Mouse (Mus musculus): ENCODE results near the gene Sf3b5. TPM values are rescaled to one million over a fixed set of nuclear protein-coding genes. Genes with fewer than 3 reads are reported as not detected.

The Sf3b5 gene
- polyA plus RNA-seq, 1 experiment from 2014 or later: 38.4 TPM

DNA sequence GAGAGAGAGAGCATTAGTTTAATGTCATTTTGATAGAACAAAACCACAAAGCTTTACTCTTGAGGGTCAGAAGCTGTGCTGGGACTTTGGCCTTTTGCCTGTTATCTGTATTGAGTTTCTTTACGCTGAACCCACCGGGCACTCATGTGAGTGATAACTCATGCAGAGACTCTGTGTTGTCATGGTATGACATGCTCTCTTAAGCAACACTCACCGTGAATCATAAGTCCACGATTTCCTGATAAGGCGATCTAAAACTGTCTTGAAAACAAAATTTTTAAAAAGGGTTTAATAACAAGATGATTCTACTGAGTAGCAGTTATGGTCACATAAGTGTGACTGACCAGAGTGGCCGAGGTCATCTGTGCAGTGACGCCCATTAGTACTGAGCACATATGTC lies 28.6 kb upstream of the Sf3b5 start:
- WGBS: 85% methylated on average over 7 of the region's 7 CpGs
- Histone ChIP-seq H3K9me3 (no peaks in the 10 kb centered on the region), H3K4me2 (no peak overlapping the region), H3K27me3 (no peaks in the 10 kb centered on the region), H3K27ac (no peak overlapping the region), H3K36me3 (no peaks in the 10 kb centered on the region), H3K4me3 (no peak overlapping the region), H3K4me1 (no peaks in the 10 kb centered on the region), H3K9ac (no peak overlapping the region)
- no peak for ATAC-seq (ENCODE audit: insufficient number of reproducible peaks, insufficient read depth, low FRiP score, low TSS enrichment, low read depth)

DNA sequence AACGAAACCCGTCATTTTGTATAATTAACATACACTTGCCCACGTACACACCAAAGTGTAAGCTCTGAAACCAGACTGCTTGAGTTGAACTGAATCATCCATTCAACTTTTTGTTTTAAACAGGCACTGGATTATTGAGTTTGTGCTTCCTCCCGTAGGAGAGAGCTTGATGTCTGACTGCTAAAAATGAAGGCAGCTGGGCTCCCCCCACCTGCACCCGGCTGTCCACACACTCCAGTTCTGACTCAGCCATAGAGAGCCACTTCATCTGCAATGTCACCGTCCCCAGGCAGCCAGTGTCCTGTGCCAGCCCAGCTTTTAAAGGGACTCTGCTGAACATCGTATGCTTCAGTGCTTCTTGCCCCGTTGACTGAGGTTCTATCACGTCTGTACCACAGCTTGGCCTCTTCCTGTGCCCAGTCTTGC lies 27.3 kb upstream of the Sf3b5 start:
- no peaks in the 10 kb centered on the region for H3K9me3 ChIP-seq
- no peaks in the 10 kb centered on the region for H3K27me3 ChIP-seq
- no peaks in the 10 kb centered on the region for H3K36me3 ChIP-seq
- no peak overlapping the region for H3K27ac ChIP-seq
- no peak overlapping the region for H3K4me3 ChIP-seq
- H3K4me2 ChIP-seq: no peak overlapping the region
- H3K4me1 ChIP-seq: no peaks in the 10 kb centered on the region
- no peak overlapping the region for H3K9ac ChIP-seq
- ATAC-seq (ENCODE audit: insufficient number of reproducible peaks, insufficient read depth, low FRiP score, low TSS enrichment, low read depth): no peak
- 80% methylated on average over 9 of the region's 9 CpGs for WGBS

DNA sequence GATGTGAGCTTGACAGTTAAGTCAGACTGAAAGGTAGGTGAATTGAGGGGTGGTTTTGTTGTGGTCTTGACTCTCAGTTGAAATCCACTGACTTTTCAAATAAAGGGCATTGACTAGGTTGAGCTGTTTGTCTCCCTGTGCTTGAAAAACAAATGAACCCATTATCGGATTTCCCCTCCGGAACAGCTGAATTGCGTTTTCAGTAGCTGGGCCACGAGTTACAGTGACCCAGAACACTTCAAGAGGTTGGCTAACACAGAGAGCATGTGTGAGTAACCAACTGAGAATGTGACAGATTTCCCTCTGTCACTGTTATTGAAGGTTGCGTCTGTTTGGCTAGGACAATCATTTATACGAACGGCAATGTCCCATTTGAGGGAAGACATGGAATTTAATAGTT lies 24.1 kb upstream of the Sf3b5 start:
- ATAC-seq (ENCODE audit: insufficient number of reproducible peaks, insufficient read depth, low FRiP score, low TSS enrichment, low read depth): no peak
- Histone ChIP-seq H3K4me3 (no peak overlapping the region), H3K36me3 (no peaks in the 10 kb centered on the region), H3K27me3 (no peaks in the 10 kb centered on the region), H3K4me1 (no peaks in the 10 kb centered on the region), H3K4me2 (no peak overlapping the region), H3K9me3 (no peaks in the 10 kb centered on the region), H3K27ac (no peak overlapping the region), H3K9ac (no peak overlapping the region)
- WGBS: 60% methylated on average over 7 of the region's 7 CpGs

DNA sequence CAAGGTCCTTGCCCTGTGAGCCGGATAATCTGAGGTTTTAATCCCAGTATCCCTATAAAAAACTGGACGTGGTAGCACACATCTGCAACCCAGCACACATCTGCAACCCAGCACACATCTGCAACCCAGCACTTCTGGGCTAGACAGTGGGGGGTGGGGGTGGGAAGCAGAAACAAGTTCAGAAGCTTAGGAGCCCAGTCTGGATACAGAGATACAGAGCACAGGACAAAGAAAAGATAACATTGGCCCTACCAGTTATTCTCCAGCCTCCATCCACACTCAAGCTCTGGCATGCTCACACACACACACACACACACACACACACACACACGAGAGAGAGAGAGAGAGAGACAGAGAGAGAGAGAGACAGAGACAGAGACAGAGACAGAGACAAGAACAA lies 21.6 kb upstream of the Sf3b5 start:
- H3K4me1 ChIP-seq: no peaks in the 10 kb centered on the region
- 64% methylated on average over 3 of the region's 3 CpGs for WGBS
- no peaks in the 10 kb centered on the region for H3K36me3 ChIP-seq
- no peak overlapping the region for H3K9ac ChIP-seq
- no peaks in the 10 kb centered on the region for H3K27me3 ChIP-seq
- H3K9me3 ChIP-seq: no peaks in the 10 kb centered on the region
- H3K4me3 ChIP-seq: no peak overlapping the region
- ATAC-seq (ENCODE audit: insufficient number of reproducible peaks, insufficient read depth, low FRiP score, low TSS enrichment, low read depth): no peak
- H3K27ac ChIP-seq: no peak overlapping the region
- H3K4me2 ChIP-seq: no peak overlapping the region

DNA sequence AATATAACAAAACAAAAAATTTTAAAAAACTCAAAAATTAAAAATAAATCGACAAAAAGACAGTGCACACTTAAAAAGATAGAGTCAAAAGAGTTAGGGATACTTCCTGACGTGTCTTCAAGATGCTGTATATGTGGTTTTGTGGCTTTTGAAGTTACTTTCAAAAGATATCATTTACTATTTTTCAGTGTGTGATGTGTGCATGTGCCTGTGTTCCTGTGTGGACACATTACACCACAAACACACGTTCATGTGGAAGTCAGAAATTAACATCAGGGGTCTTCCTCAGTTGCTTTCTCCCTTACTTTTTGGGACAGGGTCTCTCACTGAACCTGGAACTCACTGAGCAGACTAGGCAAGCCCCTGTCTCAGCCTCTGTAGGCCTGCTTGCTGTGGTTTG lies 20.1 kb upstream of the Sf3b5 start:
- 76% methylated on average over 3 of the region's 3 CpGs for WGBS
- ATAC-seq (ENCODE audit: insufficient number of reproducible peaks, insufficient read depth, low FRiP score, low TSS enrichment, low read depth): no peak

DNA sequence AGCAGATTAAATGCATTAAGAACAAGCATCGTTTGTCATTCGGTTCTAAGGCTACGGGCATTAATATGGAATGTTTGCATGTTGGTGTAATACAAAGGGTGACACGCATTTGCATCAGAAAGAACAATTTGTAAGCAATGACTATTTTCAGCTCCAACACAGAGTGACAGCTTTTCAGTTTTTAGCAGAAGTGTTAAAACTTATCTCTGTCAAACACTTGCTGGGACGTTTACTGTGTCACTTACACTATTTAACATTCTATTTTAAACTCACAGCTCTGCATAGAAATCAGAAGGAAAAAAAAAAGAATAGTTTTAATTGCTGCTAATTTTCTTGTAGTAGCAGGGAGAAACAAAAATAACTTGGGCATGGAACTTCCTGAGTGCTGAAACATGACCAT lies 18.7 kb upstream of the Sf3b5 start:
- Histone ChIP-seq H3K9ac (no peak overlapping the region), H3K27ac (no peak overlapping the region), H3K4me2 (no peak overlapping the region), H3K4me1 (no peaks in the 10 kb centered on the region), H3K27me3 (no peaks in the 10 kb centered on the region), H3K36me3 (no peaks in the 10 kb centered on the region), H3K4me3 (no peak overlapping the region), H3K9me3 (no peaks in the 10 kb centered on the region)
- WGBS: 82% methylated on average over 5 of the region's 5 CpGs
- ATAC-seq (ENCODE audit: insufficient number of reproducible peaks, insufficient read depth, low FRiP score, low TSS enrichment, low read depth): no peak

More for the DNA sequence above, 20.1 kb upstream of the Sf3b5 start:
- Histone ChIP-seq H3K36me3 (no peaks in the 10 kb centered on the region), H3K4me3 (no peak overlapping the region), H3K9me3 (no peaks in the 10 kb centered on the region), H3K27ac (no peak overlapping the region), H3K9ac (no peak overlapping the region), H3K4me2 (no peak overlapping the region), H3K27me3 (no peaks in the 10 kb centered on the region), H3K4me1 (no peaks in the 10 kb centered on the region)

DNA sequence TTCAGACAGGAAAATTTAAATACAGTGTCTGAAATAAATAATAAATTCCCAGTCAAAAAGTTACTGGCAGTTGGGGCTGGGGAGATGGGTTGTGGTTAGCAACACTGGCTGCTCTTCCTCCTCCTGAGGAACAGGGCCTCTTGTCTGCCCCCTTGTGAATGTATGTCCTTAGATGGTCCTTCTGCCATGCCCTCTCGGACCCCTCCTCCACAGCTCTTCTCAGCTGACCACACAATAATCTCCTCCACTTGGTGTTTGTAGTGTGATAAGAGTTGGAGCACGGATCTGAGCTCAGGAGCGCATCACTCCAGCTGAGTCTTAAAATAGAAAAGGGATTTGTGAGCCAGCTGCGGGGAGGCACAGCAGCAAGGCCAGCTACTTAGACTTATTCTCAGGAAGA lies 18.2 kb upstream of the Sf3b5 start:
- H3K9me3 ChIP-seq: no peaks in the 10 kb centered on the region
- H3K36me3 ChIP-seq: no peaks in the 10 kb centered on the region
- no peak overlapping the region for H3K4me2 ChIP-seq
- H3K27me3 ChIP-seq: no peaks in the 10 kb centered on the region
- no peak overlapping the region for H3K27ac ChIP-seq
- no peaks in the 10 kb centered on the region for H3K4me1 ChIP-seq
- 66% methylated on average over 4 of the region's 4 CpGs for WGBS
- no peak for ATAC-seq (ENCODE audit: insufficient number of reproducible peaks, insufficient read depth, low FRiP score, low TSS enrichment, low read depth)
- H3K4me3 ChIP-seq: no peak overlapping the region
- no peak overlapping the region for H3K9ac ChIP-seq

DNA sequence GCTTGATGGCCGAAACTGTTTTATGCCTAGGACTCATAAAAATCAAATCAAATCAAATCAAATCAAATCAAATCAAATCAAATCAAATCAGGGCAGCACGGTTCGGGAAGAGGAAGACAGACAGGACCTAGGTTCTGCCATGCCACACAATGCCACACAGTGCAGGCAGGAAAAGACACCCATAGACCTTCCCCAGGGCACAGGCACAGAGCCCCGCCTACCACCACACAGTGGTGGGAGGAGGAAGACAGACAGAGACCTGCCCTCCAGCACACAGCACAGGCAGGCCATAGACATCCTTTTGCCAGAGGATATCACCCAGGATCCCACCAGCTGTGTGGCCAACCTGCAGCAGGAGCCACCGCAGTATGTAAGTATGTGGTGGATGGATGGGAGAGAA lies 13.2 kb upstream of the Sf3b5 start:
- Histone ChIP-seq H3K9me3 (no peaks in the 10 kb centered on the region), H3K4me1 (no peaks in the 10 kb centered on the region), H3K4me3 (no peak overlapping the region), H3K36me3 (no peaks in the 10 kb centered on the region), H3K27me3 (no peaks in the 10 kb centered on the region), H3K4me2 (no peak overlapping the region), H3K9ac (no peak overlapping the region), H3K27ac (no peak overlapping the region)
- no peak for ATAC-seq (ENCODE audit: insufficient number of reproducible peaks, insufficient read depth, low FRiP score, low TSS enrichment, low read depth)
- WGBS: 70% methylated on average over 5 of the region's 5 CpGs

DNA sequence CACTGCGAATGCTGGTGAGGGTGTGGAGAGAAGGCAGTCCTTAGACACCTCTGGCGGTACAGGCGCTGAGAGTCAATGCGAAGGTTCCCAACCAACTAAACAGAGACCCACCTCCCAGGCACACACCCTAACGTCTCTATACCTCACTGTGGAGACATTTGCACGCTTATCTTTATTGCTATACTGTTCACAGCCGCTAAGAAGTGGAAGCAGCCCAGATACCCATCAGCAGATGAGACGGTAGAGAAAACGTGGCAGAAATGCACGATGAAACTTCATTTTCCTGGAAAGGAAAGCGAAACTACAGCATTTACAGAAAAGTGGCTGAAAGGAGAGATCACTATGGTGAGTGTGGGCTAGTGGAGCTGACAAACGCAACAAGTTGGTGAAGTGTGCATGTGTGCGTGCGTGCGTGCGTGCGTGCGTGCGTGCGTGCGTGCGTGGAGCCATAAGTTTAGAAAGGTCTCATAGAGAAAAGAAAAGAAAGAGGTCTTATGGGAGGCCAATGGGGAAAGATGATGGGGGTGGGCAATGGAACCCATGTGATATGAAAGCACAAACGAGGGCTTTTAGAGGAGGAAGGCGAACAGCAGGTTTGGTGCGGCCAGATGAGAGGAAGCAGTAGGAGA lies 11.6 kb upstream of the Sf3b5 start:
- Histone ChIP-seq H3K4me2 (no peak overlapping the region), H3K4me1 (no peaks in the 10 kb centered on the region), H3K9me3 (no peaks in the 10 kb centered on the region), H3K4me3 (no peak overlapping the region), H3K36me3 (no peaks in the 10 kb centered on the region), H3K27ac (no peak overlapping the region), H3K27me3 (no peaks in the 10 kb centered on the region), H3K9ac (no peak overlapping the region)
- no peak for ATAC-seq (ENCODE audit: insufficient number of reproducible peaks, insufficient read depth, low FRiP score, low TSS enrichment, low read depth)
- 90% methylated on average over 25 of the region's 25 CpGs for WGBS

DNA sequence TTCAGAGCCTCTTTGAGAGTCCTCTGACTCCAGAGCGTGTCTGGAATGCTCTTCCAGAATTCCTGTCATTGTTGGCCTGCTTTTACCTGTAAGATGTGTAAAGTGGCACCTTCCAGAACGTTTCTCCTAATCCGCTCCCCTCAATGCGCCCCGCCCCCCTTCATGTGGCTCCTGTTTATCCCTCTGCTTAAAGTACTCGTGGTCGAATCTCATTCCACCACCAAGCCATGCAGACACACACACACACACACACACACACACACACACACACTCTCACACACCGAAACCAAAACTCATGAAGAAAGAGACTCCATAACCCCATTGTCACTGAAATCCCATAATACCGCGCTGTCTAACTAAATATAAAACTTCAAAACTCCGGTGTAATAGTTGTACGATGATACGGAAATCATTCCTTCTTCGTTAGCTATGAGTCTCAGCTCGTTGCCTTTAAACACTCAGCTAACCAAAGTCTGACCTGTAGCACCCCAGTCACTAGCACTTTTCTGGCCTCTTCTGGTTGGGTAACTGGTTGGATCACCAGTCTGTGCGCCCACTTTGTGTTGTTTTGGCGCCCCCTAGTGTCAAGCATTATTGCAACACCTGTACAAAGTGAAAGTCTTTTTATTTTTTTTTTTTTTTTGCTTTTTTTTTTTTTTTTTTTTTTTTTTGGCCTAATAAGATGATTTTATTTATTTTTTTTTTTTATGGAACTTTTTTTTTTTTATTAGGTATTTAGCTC lies 8.2 kb upstream of the Sf3b5 start:
- ATAC-seq (ENCODE audit: insufficient number of reproducible peaks, insufficient read depth, low FRiP score, low TSS enrichment, low read depth): peak; percentile 59; the same call in 1 of the 2 replicates
- WGBS: 37% methylated on average over 17 of the region's 17 CpGs
- Histone ChIP-seq H3K4me3 (no peak overlapping the region), H3K36me3 (no peaks in the 10 kb centered on the region), H3K27me3 (no peaks in the 10 kb centered on the region), H3K4me1 (no peaks in the 10 kb centered on the region), H3K27ac (no peak overlapping the region), H3K9me3 (no peaks in the 10 kb centered on the region), H3K4me2 (peak overlapping the region; percentile 32), H3K9ac (no peak overlapping the region)

DNA sequence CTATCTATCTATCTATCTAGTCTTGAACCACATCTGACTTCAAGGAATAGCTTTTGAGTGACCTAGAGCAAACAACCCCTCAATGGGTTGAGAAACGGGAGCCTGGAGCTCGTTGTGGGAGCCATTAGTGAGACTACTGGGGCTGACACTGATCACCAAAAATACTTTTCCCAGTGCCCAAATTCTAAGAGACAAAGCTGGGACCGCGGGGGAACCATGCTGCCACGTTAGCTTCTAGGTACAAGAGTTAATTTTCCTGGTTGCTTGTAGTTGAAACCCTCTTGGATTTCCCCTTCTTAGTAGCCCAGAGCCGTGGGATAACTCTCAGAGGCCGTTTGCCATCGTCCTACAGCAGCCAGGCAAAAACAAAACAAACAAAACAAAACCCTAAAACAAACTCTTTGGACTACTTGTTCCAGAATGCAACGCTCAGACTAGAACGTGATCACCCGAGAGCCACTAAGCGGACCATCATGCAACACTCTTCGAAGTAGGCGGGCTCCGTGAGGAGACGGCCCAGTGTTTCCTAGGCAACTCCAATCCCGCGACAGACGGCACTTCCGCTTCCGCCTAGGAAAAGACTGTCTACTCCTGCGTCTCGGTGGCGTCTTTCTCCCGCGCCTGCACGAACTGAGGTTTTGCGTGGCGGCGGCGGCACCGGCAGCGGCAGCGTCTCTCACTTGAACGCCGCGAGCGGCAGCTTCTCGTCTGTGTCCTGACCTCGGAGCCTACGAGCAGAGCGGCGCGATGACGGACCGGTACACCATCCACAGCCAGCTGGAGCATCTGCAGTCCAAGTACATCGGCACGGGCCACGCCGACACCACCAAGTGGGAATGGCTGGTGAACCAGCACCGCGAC lies 3.0 kb downstream of the Sf3b5 start:
- no peaks in the 10 kb centered on the region for H3K27me3 ChIP-seq
- peak overlapping the region; percentile 89 for H3K9ac ChIP-seq
- peaks cover 15% of the 10 kb centered on the region for H3K4me1 ChIP-seq
- peak overlapping the region; percentile 77 for H3K27ac ChIP-seq
- H3K36me3 ChIP-seq: peaks cover 8% of the 10 kb centered on the region; the same call in 1 of the 2 replicates
- H3K9me3 ChIP-seq: no peaks in the 10 kb centered on the region
- peak overlapping the region; percentile 81 for H3K4me2 ChIP-seq
- WGBS: 3% methylated on average over 52 of the region's 52 CpGs
- H3K4me3 ChIP-seq: peak overlapping the region; percentile 92
- ATAC-seq (ENCODE audit: insufficient number of reproducible peaks, insufficient read depth, low FRiP score, low TSS enrichment, low read depth): peak; percentile 99

All from embryonic facial prominence, embryonic 13.5 days (tissue).